Mouse (Mus musculus) bone marrow, adult 2 months (tissue): ENCODE results near the gene Map2k6.

Experiments used
- CTCF ChIP-seq: fragments of 200-500 bp; IDR thresholded peaks from 2 replicates; pipeline ENCODE4 v1.5.1; 2011; ENCODE audit warnings: low read length, control low read depth; ENCODE audit not compliant: control insufficient read depth, insufficient read depth
- POLR2A ChIP-seq: fragments of 200-500 bp; IDR thresholded peaks from 2 replicates; pipeline ENCODE4 v1.6.1; 2011; ENCODE audit warnings: low read depth, mild to moderate bottlenecking, control low read depth, low read length, borderline replicate concordance; ENCODE audit not compliant: control insufficient read depth

DNA sequence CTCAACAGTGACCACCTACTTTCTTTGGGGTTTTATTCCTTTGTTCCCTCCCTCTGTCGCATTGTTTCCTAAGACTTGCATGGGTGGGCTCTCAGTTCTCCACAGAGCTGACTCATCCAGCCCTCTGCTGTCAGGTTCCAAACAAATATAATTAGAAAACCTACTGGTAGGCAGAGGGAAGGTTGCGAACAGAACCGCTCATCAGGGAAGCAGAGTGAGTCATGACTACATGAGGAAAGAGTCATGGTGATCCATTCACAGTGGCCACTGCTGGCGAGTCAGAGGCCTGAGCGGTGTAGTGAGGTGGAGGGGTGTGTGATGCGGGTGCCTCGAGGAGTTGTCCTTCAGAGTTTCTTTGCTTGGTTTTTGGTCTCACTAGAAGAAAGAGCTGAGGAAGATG is 112.5 kb downstream of the Map2k6 start:
- no peak for TF ChIP-seq CTCF
- TF ChIP-seq POLR2A, result no peak
